Mouse (Mus musculus) liver (tissue): ENCODE measurements around the gene Gzma.
A peak's percentile ranks its signal among the peaks of the same experiment; 100 is the strongest.

ENCODE experiments used
- DNase-seq: peaks from one replicate; pipeline ENCODE4 v3.0.0-alpha.2; 2020; ENCODE audit warnings: mixed read lengths

The Gzma gene

DNA sequence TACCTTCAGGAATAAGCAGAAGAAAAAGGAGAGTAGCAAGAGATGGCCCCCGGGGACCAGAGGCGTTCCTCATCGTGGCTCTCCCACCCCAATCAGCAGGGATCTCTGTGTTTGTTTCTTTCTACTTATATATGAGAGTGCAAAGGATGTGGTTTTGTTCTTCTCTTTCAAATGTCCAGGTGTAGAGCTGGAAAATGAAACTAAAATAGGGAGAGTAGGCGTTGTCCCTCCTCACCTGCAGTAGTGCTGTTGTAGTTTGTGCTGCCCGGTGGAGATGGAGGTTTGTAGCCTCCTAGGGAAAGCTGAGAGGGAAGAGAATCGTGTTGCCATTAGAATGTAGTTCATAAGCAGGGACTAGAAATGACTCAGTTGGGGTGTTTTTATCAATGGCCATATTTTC is at the start of gene Gzma:
Gene Gzma, minus strand, starts transcription at position 103 of the 400 bp plus-strand sequence.
- no peak for DNase-seq

DNA sequence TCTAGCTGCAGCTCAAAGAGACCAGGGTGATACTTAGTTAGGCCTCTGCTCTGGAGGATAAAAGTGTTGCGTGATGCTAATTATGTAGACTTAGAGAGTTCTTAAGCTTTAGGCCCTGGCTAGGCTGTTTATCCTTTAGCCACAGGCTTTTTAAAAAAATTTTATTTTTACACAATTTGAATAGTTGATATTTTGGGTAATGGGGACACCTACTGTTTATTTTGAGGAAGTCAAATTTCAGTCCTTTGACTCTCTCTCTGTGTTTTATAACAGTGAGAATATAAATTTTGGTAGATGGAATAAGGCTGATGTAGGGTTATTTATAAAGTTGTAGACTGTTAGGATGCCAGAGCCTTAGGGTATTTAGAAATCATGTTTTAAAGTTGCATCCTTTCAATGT is 38.8 kb upstream of the Gzma start:
- no peak for DNase-seq

DNA sequence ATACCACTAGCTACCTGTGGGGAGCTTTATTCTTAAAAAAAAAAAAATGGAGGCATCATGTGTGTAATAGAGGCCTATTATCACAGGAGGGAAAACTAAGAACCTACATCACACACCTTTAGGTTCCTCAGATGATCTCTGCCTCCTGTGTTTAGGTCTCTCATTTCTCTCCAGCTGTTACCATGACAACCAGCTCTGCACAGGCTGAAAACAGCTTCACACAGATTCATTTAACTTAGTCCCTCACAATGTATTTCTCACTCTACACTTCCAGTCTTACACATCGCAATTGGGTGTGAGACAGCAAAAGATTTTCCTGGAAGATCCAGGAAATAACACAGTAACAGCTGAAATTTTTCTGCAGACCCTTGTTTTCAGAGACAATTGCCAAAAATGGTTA is 29.2 kb upstream of the Gzma start:
- no peak for DNase-seq

DNA sequence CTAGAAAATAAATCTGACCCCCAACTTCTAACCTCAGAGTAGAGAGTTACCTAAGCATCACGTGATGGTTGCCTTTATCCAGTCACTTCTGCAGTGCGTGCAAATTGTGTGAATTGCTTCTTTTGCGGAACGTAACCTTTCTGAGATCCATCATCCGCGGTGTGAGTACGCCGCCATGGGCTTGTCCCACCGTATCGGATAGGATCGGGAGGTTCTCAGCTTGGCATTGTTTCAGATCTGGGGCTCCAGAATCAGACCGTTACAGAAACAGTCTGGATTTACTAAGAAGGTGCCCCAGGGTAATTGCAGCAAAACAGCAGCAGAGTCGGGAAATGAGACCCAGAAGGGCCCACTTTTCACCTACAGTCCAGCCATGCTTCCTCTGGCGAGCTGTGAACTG is 20.5 kb upstream of the Gzma start:
- DNase-seq, result no peak

DNA sequence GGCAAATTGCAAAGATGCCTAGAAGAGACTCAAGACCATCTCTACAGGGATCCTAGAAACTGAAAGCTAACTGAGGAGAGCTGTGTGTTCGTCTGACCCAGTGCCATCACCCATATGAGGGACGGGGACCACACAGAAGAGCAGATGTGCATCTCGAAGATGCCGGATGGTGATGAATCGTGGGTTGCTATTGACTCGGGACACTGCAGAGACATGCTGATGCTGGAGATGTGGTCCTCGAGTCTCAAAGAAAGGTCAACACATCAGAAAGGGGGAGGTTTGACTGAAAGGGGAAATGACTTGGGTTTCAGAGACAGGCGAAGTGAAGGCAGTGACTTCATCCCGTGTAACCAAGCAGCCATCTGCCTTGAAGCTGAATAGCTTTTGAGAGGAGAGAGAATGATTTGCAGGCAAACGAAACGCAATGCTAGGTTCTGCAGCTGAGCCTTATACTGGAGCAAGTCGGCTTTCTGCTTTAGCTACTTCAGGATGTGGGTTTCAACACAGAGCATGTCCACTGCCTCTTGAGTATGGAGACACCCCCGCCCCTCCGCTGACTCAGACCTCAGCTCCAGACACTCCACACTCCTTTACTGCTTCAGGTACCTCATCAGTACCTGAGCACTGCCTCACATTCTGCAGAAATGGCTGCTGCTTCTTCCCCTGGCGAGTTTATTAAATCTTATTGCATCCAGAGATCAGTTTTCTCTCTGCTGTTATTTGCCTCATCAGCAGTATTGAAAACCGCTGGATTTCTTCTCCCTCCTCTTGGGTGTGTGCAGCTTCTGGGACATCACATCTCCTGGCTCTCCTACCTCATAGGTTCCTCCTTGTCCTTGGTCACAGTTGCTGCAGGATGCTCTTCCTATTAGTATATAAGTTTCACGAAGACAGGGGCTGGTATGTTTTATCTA is 19.8 kb upstream of the Gzma start:
- DNase-seq, result no peak

DNA sequence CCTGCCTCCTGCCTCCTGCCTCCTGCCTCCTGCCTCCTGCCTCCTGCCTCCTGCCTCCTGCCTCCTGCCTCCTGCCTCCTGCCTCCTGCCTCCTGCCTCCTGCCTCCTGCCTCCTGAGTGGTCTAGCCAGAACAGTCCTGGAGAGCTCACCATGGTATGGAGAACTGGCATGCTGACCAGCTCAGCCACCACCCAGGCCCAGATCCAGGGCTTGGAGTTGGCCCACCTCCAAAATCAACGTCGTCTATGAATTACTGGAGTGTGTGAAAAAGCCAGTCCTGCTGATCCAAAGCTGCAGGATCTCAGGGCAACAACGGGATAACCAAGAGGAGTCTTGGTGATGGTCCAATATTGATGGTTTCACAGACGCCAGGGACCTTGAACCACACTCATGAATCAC is 18.2 kb upstream of the Gzma start:
- DNase-seq, result no peak

DNA sequence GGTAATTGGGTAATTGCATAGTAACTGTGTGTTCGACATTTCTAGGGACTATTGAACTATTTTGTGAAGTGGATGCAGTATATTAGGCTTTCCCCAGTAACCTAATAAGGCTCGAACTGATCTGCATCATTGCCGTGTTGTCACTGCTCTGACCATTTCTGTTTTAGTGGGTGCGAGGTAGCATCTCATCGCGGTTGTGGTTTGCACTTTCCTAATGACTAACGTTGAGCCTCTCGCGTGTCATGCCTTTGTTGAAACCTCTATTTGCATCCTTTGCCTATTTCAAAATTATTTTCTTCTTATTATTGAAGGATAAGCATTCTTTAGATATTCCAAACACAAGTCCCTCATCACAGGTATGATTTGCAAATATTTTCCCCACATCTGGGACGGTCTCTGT is 4.0 kb upstream of the Gzma start:
- no peak for DNase-seq

DNA sequence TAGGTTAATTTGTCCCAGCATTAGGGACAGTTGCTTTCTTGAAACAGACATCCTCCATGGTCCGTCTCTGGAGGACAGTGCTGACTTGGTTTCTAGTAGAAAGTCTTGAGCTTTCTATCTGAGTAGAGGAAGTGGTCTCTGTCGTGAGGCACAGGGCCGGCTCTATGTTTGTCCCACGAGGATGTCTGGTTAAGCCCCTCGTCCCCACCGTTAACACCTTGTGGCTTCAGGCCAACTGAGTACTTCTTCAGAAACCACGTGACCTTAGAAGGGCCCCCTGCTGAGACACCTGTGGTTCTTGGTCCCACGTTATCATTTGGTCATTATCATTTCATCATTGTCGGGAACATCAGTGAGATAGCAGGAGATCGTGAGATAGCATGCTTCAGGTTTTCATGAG is 1.0 kb upstream of the Gzma start:
- no peak for DNase-seq

DNA sequence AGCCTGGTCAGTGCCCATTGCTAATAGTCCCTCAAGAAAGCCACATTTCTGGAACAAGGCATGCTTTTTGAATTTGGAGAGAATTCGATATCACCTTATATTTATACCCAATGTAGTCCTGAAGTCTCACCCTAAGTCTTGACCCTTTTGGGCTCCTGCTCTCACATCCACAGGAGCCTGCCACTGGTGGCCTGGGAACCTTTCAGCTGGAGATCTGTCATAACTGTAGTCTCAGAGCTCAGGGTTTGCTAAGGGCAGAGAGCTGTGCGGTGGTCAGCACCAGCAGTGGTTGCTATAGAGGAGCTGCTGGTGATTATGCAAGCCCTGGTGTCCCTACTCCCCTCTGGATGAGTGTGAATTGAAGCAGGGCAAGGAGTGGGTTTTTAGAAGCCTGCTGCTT is 2.4 kb downstream of the Gzma start:
- DNase-seq, result no peak

DNA sequence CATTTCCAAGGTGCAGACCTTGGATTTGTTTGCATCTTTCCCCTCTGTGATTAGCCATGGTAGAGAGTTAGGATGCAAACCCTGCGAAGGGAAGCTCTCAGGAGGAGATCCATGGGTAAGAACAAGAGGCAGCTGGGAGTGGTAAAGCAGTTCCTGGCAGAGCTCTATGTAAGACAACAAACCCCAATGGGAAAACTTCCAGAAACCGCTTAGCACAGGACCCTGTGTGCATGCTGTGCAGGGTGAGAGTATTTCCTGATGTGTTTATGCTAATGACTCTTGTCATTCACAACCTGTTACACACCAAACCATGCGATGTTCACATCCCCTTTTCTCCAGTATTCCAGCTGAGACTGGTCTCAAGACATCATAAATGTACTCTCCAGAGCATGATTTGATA is 3.8 kb downstream of the Gzma start:
- DNase-seq, result no peak

DNA sequence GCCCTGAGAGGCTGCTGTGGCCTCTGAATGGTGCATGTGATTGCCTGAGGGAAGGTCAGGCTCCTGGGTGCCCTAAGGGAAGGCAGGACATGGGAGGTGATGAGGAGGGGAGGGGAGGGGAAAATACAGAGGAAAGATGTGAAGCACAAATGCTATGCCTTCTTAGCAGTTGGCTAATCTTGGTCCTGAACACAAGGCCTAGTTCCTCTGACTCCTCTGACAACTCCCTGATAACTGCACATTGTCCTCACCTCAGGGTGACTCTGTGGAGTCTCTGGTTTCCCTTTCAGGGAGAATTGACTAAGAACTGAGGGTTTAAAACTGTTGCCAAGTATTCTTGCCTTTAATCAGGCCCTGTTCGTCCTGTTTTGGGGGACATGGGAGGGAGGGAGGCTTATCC is 6.2 kb downstream of the Gzma start:
- DNase-seq, result no peak

DNA sequence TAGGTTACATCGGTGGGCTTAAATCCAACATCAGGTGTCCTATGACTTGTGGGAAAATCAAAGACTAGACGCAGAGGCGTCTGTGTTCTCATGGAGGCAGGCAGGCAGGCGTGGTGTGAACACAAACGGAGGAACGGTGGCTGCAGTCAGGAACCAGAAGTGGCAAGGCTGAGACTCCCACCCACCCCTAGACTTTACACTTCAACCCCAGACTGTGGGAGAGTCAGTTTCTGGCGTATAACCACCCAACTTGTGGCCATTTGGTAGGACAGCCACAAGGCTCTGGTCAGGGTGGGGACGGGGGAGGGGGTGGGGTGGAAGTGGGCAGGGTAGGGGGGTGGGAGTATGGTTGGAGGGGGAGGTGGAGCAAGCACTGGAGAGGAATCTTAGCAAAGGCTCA is 10.3 kb downstream of the Gzma start:
- no peak for DNase-seq

DNA sequence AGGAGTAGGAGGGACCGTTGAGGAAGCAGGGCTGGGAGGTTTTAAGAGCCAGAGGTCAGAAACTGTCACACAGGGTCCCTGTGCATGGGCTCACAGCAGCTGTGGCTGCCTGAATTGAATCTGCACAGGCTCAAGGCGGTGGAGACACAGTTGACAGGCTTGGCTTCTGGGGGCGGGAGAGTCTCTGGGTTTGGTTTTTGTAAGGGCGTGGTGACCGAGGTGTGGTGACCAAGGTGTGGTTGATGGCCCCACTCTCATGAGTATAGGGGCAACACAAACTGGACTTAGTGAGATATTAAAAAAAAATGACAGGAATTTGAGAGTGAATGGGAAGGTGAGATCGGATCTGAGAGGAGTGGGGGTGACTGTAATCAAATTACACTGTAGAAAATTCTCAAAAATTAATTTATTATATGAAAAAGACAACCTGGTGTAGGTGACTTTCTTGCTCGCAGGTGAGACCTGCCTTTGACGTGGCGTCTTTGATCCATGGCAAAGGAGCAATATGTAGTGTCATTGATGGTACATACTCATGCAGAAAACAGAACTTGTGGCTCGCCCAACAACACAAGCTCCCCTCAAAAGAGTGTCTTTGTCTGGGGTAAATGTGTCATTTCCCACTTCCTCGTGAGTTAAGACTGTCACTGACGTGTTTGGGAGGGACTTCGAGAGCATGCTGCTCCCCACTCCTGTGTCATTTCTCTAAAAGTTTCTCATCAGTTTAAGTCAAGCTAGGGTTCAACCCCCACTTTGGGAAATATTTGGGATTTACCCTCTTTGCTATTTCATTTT is 13.4 kb downstream of the Gzma start:
- no peak for DNase-seq

DNA sequence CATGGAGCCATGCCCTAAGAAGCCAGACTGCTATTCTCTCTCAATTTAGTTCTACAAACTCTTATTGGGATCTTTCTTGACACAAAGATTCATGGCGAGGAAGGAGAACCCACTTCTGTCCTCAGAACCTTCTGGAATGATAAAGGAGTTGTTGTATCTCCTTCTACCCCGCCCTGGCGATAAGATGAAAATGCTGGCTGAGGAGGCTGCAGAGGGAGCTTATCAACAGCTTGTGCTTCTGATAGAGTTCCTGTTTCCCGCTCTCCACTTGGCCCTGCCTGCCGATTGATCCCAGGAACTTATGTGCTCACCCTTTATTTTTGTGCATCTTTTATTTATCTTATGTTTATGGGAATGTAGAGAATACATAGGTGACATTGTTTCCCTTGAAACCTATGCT is 16.0 kb downstream of the Gzma start:
- DNase-seq, result peak; percentile 36

DNA sequence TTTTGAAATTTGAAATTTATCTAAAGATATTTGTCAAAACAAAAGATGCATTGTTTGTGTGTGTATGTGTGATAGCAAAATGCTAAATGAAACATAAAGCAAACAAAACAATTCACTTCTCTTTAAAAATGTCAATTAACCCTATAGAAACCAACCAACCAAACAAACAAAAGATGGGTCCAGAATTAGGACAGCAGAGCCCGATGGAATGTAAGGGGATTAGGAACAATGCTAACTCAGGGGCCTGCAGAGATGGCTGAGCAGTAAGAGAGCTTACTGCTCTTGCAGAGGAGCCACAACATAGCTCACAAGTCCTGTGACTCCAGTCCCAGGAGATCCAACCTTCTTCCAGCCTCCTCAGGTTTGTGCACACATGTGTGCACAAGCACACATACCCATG is 18.7 kb downstream of the Gzma start:
- DNase-seq, result no peak

DNA sequence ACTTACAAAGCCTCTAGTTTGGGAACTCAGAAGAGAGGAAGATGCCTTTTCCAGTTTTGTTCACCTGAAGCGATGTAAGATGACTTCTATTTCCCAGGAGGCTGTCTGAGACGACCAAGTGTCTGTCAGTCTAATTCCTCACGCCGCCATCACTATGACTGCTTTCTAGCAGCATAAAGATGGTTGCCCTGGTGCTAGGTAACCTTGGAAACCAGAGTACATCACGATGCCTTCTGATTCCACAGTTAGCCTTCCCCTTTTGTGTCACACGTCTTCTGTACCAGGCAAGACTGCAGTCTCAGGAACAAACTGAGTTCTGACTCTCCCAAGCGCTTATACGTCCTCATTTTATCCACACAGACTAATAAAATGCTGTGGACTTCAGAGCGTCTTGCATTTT is 21.8 kb downstream of the Gzma start:
- DNase-seq, result no peak

DNA sequence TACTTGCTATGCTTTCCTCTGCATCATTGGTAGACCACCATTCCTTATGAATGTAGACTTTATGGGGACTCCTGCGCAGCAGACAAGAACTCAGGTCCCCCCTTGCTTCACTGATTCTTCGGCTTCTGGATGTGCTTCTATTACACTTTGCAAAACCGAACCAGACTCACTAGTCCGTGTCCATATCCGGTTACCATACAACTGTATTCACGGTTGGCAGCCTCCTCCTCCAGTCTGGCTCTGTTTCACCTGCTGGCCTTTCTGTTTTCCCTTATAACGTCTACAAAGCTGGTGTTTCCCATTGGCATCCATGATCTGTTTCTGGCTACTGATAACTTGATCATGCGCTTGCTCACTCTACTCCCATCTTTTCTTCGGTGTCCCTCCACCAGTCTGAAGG is 36.2 kb downstream of the Gzma start:
- no peak for DNase-seq

DNA sequence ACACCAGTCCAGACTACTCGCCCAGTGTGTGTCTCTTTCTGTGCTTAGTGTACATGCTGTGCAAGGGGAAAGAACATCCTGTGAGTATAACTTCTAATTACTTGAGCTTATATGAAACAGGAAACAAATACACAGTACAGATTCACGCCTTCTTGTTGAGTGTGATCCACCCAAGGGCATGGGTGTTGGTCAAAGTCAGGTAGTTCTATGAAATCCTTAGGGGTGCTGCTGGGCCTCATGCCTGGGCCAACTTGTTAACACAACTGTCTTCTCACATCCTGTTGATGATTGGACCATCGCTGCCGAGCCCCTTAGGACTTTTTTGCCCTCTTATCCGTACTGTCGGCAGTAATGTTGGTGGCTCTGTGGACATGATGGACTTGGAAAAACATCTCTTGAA is 39.0 kb downstream of the Gzma start:
- DNase-seq, result no peak

DNA sequence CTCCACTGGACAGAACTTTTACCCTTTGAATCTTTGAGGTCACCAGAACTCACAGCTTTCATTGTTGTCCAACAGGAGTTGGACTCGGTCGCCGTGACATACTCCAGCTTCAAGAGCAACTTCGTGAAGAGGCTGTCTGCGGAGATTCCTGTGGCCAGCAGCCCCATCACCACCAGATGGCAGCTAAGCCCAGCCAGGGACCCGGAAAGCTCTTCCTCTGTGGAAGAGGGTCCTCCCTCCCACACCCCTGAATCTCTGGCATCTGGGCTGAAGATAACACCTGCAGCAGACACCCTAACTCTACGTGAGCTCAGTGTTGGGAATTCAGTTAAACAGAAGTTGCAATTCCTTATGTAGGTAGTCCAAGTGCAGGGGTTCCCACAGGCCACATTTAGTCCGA is 45.0 kb downstream of the Gzma start:
- DNase-seq, result no peak

DNA sequence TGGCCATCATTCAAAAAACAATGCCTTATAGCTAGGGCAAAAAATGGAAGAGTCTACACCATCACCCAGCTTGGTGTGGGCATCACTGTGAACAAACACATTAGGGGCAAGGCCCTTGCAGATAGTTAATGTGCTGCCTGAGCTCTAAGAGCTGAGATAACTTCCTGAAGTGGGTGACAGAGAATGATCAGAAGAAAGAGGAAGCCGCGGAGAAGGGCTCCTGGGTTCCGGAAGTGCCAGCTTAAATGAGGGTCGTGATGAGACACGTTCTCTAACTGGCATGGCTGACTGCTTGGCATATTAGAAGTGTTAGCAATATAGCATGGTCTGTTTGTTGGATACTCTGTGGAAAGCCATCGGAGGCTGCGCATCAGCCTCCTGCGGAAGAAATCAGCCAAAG is 46.6 kb downstream of the Gzma start:
- DNase-seq, result no peak

DNA sequence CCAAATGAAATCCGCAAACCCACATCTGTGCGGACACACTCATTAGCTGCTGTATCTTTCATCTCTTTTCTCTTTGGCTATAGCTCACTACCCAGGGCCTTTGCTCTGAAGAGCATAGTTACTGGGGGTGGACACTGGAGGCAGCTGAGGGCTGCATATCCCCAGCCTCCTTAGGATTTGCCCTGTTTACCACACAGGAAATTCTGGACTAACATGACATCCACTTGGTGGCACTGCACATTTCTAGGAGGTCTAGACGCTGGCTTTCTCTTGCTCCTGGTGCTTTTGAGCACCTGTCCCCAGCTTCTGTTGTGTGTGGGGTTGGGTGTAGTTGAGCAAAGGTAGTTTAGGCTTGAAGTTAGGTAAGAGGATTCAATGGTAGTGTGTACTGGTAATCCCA is 53.1 kb downstream of the Gzma start:
- no peak for DNase-seq

DNA sequence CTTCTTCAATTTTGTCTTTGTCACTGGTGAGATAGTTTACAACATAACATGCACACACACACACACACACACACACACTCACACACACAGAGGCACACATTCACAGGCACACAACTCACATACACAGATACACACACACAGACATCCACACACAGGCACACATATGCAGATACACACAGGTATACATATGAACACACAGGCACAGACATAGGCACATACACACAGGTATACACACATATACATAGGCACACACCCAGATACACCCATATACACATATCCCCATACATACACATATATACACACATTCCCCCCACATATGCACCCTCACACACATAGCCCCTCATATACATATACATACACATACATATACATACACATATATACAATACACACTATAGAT is 53.8 kb downstream of the Gzma start:
- DNase-seq, result no peak

DNA sequence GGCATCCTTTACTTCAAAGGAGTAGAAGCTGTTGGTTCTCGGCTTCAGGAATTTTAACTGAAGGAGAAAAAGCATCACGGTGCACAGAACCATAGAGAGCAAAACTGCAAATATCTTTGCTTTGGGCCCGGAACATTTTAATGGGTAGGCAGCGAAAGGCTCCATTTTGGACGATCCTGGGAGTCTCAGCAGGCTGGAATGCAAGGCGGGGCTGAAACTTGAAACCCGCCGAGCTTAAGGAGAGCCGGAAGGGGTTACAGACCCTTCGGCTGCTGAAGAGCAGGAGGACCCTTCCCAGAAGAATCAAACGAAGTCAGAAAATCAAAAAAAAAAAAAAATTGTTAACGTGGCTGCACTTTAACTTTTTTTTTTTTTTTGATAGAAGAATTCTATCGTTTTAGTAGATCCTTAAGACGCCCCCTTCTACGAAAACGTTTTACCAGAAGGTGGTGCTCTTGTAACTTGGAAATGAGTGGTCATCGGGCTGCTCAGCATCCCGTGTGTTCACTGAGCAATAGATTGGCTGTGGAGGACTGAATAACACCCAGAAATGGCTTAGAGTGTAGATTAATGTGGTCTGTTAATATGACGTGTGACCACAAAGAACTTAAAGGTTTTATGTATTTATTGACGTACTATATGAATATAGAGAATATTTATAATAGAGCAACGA is 54.4 kb downstream of the Gzma start, which contains the start of gene Gpx8:
Gene Gpx8, minus strand, starts transcription at position 200 of the 673 bp plus-strand sequence.
- peak; percentile 35 for DNase-seq
